Mouse (Mus musculus): ENCODE measurements around the gene Rap1a. TPM values are rescaled to one million over a fixed set of nuclear protein-coding genes. Genes with fewer than 3 reads are reported as not detected.
"Not testable (repeated sequence)": the region's sequence is repeated elsewhere in the genome, so short reads cannot be mapped to it uniquely, and the experiment has no call there.

Gene Rap1a
- total RNA-seq, 2 experiments from 2014 or later, result 103 to 105 TPM

DNA sequence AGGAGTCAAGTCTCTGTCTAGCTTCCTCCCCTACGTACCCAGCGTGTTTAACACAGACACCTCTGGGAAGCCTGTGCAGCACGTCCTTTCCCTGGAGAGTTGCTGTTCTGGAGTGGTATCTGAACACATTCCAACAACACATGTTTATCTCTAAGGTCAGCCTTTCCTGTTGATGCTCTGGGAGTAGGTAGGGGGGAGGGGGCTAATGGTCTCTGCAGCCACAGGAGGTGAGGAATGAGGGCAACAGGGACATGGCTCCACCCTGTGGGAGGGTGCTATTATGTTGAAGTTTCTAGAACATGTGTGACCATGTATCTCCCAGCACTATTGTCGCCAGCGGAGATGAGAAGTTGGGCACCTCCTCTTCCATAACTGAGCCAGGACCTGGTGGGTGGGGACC is 99.7 kb downstream of the Rap1a start:
- intact Hi-C loops (cut with DNase I), result no loop called here
- peak; percentile 71 for DNase-seq (ENCODE audit: low spot score)

DNA sequence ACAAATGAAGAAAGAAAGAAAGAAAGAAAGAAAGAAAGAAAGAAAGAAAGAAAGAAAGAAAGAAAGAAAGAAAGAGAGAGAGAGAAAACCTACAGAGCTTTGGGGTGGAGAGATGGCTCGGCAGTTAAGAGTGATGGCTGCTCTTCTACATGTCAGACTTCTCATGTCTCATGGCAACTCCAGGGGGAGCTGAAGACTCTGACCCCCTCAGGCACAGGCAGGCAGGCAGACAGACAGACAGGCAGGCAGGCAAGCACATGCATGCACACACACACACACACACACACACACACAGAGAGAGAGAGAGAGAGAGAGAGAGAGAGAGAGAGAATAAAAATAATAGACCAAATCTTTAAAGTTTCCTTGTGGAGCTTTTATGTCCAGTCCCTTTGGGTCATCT is 100.3 kb downstream of the Rap1a start:
- intact Hi-C loops (cut with DNase I); DNase-seq (ENCODE audit: low spot score): not testable (repeated sequence)

DNA sequence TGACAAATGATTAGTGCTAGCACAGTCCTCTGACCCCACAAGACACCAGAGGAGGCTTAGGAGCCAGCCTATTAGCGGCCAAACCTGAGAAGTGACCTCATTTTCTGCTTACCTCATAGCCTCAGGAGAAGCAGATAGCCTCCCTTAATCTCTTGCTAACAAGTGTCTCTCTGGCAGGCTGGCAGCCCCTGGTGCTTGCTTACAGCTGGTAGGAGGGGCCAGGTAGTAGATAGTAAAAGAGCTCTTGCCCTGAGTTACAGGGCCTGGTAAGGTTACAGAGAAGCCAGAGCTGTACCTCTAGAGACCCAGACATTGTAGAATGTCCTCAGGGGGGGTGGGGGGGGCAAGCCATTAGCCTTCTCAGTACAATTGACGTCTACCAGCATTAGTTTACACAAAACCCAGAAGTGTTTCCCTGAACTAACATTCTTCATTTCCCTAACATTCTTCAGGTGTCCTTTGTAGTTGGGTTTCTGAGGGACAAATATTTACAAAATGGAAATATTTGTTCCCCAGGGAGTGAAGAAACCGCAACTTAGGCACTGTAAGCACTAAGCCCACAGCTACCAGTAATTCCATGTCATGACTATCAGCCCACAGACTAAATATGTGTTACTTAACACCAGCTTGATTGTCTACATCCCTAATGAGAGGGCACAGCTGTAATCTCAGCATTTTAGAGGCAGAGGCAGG is 101.7 kb downstream of the Rap1a start:
- intact Hi-C loops (cut with DNase I), result no loop called here
- DNase-seq (ENCODE audit: low spot score), result no peak

DNA sequence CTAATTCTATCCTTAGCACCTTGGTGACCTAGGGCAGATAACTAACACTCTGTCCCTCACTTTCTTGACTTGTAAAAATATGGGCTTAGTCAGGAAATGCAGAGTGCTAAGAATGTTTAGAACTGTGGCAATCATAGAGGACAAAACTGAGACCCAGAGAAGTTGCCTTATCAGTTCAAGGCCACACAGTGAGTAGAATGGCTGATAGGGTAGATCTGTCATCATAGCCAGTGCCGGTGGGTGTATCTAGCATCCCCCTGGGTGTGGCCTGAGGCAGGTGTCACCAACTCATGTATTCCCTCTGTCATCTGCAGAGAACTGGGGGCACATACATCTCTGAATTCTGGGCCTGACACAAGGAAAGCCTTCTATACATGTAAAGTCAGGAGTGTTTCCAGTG is 102.8 kb downstream of the Rap1a start:
- intact Hi-C loops (cut with DNase I), result no loop called here
- DNase-seq (ENCODE audit: low spot score), result no peak

DNA sequence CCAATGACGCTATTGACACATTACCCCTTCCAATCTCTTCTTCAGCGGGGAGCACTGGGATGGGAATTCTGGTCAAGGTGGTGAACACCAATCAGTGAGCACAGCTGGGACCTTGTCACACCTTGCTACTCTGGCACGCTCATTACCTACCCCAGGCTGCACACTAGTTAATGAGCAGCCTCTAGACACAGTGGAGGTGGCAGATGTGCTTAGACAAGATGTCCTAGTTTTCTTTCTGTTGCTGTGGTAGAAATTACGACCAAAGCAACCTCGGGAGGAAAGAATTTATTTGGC is 104.0 kb downstream of the Rap1a start:
- DNase-seq (ENCODE audit: low spot score), result no peak
- intact Hi-C loops (cut with DNase I), result no loop called here

DNA sequence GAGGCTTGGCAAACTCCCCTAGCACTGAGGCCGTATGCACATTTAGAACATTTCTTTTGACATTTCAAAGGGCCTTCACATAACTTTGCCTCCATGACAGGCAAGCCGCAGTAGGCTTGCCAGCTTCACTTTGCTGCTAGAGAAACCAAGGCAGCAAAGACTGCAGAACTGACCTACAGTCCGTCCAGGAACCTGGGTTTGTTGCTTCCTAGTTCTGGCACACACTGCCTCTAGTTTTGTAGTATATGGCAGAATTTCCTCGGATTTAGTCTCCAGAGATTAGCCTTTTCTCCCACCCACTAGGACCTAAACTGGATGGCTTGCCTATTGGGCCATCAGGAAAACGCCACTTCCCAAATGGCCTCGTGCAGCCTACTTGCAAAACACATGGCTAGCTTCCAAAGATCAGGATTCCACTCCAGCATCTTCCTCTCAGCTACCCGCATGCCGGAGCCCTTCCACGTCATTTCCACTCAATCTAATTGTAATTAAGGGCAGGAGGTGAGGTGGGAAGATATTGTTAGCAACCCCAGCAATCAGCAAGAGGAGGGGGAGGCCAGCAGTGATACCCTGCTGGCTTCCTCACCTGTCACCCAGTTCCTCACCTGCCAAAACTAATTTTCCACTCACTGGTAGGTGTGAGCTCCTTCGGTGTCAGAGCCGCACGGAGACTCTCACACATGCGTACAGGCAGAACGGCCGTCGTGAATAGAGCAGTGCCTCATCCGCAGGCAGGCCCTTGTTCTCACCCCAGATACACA is 104.6 kb downstream of the Rap1a start:
- intact Hi-C loops (cut with DNase I), result no loop called here
- no peak for DNase-seq (ENCODE audit: low spot score)

DNA sequence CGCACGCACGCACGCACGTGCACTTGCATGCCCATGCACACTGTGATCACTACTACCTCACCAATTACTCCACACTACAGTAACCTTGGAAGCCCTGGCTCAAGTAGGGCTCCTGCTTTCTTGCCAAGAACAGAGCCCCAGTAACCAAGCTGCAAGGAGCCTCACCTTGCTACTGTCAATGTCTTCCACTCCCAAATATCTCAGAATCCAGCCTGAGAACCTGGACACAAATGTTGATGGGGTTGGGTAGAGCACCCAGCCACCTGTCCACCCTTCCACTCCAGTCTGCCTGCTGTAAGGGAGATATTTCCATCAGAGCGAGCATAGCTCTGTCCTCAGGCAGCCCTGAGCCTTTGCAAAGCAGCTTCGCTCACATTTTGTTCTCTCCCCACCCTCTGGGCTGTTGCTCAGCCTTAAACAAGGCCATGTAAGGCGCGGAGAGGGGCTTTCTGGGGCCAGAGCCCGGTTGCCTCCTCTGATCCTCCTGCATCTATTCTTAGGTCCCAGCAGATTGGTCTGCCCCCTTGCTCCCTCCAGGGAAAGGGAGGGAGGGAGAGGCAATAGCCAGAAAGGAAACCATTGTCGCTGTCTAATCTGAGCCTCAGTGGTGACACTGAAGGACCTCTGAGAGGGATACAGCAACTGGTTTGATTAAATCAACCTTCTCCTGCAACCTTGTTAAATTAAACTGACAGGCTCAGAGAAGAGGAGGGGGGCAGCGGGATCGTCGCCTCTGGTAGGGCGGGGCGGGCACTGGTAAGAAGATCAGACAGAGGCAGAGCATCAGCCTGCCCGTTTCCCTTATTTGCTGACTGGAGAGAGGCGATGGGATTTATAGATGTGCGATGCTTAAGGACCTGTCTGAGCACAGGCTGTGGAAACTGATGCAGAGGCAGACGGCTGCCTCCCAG is 105.4 kb downstream of the Rap1a start:
- peak; percentile 51 for DNase-seq (ENCODE audit: low spot score)
- intact Hi-C loops (cut with DNase I), result no loop called here

DNA sequence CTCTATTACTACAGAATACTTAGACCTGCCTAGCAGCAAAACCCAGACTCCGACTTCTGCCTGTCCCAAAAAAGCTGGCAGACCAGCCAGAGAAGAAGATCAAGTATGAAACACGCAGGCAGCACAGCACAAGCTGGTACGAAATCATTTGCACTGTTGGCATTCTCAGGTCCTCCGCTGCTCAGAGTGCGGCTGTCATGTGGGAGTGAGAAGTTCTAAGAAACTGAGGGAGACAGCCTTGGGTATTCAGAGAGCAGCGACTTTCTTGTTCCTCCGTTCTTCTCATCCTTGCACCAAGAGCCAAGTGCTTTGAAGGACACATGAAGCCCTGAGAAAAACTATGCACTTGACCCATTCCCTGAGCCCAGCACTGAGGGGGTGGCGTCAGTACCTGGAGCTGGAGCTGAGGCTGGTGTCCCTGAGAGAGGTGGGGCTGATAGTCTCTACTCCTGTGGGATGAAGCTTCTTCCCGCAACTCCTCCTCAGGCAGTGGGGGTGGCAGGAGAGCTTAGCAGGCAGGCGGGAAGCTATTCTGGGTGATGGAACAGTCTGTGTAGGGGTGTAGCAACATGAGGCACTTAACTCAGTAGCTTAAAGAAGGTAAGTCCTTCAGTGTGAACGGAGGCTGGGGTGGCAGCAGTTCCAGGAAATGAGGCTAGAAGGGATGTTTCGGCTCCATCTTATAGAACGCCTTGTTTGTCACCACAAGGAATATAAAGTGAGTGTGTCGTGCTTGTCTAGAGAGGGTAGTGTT is 107.6 kb downstream of the Rap1a start:
- intact Hi-C loops (cut with DNase I), result no loop called here
- no peak for DNase-seq (ENCODE audit: low spot score)

DNA sequence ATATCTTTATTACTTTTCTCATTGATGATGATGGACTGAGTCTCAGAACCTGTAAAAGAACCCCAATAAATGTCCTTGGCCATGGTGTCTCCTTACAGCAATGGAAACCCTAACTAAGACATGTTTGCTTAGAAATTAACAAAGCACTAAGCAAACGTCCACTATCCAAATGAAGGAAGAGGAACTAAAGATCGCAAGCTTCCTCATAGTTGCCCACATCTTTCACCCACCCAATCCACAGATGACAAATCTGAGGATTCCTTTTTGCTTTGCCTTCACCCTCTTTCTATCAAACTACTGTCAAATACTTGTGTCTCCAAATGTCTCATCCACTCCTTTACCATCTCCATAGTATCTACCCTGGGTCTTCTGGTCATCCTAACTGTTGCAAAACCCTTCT is 112.6 kb downstream of the Rap1a start:
- DNase-seq (ENCODE audit: low spot score), result no peak
- intact Hi-C loops (cut with DNase I), result loop anchor here (5.0 kb wide), 2 partner anchors 134 to 209 kb away; no protein-coding TSS in a partner anchor

DNA sequence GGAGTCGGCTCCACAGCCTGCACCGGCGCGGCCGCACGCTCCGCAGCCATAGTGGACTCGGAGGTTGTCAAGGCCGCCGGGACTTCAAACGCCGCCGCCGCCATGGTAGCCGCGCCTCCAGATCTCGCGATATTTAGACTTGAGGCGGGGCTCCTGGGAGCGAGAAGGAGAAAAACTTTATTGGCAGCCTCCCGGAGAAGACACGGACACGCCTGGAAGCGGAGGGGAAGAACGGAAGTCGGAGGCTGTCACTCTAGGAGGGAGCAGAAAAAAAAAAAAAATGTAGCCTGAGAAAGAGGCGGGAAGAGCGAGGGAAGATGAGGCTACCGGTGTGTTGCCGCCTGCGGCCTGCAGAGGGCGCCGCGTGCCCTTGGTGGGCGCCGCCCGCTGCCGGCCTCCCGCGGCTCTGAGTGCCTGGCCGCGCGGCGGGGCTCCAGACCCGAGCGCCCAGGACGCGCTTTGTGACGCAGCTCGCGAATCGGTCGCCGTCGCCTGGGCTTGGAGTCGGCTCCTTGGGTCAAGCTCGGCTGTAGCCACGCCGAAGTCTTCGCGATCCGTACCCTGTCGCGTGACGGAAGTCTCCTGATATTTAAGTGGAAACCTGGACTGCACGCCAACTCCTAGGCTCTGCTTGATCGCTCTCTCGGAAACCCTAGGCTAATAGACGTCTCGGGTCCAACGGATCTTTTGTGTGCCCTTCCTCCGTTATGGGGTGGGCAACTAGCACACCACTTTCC is 113.6 kb downstream of the Rap1a start, which contains the start of gene Ddx20:
Gene Ddx20 (minus strand): TSS at position 251 of the 737 bp plus-strand sequence.
- peak; percentile 93 for DNase-seq (ENCODE audit: low spot score)
- intact Hi-C loops (cut with DNase I), result loop anchor here (1.0 to 5.0 kb wide), 4 partner anchors 39 to 271 kb away; partner anchors contain the start of gene Wdr77

DNA sequence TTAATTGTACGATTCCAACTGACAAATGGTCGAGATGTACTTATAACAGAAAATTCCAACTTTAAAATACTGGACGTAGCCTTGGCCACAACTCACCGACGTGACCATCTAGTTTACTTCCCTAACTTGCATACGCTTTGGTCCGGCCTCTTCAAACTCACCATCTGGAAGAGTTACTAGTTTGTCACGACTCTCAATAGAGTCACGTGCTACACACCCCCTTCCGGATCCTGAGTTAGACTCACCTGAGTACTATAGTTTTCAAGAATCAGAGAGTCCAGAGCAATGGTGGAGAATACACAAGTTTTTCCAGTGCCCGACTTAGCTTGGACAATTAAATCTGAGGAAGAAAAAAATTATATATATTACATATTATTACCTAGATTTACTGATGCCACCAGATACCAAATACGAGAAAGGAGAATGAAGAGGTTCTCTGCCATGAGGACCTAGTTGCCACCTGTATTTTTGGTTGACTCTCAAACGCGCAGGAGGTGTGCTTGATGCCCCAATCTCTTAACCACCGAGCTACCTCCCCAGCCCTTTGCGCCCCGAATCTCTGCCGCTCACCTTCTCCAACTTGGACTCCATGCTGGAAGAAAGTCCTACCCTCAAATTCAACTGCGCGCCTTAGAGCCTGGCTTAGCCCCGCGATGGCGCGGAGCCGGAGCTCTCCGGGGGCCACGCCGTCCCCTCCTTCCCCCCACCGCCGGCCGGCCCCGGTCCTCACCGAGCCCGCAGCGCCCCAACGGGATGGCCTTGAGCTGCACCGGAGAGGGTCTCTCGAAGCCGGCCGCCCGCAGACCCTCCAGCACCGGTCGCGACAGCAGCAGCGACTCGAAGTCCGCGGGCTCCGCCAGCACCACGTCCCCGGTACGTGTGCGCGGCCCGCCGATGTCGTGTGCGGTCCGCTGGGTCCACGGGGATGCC is 114.5 kb downstream of the Rap1a start:
- no peak for DNase-seq (ENCODE audit: low spot score)
- intact Hi-C loops (cut with DNase I), result loop anchor here (1.0 to 5.0 kb wide), 4 partner anchors 40 to 272 kb away; partner anchors contain the start of gene Wdr77

DNA sequence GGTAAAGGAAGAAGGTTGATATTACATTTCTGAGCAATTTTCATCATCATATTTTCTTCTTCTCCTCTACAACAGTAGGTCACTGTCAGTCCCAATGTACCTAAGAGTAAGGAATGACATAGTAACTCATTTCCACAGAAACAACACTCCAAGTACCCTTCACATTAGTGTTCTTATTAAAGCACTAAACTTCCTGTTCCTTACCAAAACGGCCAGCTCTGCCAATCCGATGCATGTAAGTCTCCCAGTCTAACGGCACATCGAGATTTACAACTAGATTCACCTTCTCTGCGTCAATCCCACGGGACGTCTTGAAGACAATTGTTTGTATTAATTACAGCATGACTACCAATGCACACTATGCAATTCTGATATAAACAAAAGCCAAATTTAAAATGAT is 120.8 kb downstream of the Rap1a start:
- intact Hi-C loops (cut with DNase I), result no loop called here
- DNase-seq (ENCODE audit: low spot score), result no peak

Other genes with a start within 250 kb of the Rap1a start
- 10 to 100 TPM in 1 of 2 experiments, 1 to 10 TPM in 1; 9.0 to 10.2 TPM for gene Ddx20, start 113.8 kb downstream of the Rap1a start, total RNA-seq (2021)
- gene Inka2, start 96.7 kb downstream of the Rap1a start, total RNA-seq (2021), result 10 to 100 TPM; 18.8 to 25.7 TPM
- gene Adora3, start 69.5 kb upstream of the Rap1a start, total RNA-seq (2021), result under 1 TPM; 0.21 to 0.25 TPM
- gene Tmigd3, start 69.6 kb upstream of the Rap1a start, total RNA-seq (2021), result not detected
- gene I830077J02Rik, start 131.3 kb upstream of the Rap1a start, total RNA-seq (2021), result under 1 TPM; 0.60 to 0.84 TPM
- gene Wdr77, start 158.0 kb upstream of the Rap1a start, total RNA-seq (2021), result 10 to 100 TPM; 43.5 to 44.9 TPM
- gene Atp5f1, start 158.8 kb upstream of the Rap1a start, total RNA-seq (2021), result 1,000 to 10,000 TPM; 1,206 to 1,242 TPM
- gene Ovgp1, start 172.4 kb upstream of the Rap1a start, total RNA-seq (2021), result under 1 TPM; 0.17 to 0.29 TPM
- gene Pifo, start 213.3 kb upstream of the Rap1a start, total RNA-seq (2021), result not detected
- not detected for gene Chil5, start 231.5 kb upstream of the Rap1a start, total RNA-seq (2021)

All from heart, postnatal 25 days (tissue).